Mouse (Mus musculus) left cerebral cortex, adult 6 months (tissue): ENCODE measurements around the gene Fam43a. TPM values are rescaled to one million over a fixed set of nuclear protein-coding genes. Genes with fewer than 3 reads are reported as not detected.

ENCODE experiments used
- long read RNA-seq, 2 experiments: library from polyadenylated mRNA; unstranded; transcript quantifications; one replicate each; pipeline ENCODE4 v2.0.0; 2019 to 2020
- polyA plus RNA-seq: library from polyadenylated mRNA; unstranded; fragments of <200 nt; fragmentation: Nextera tagmentation; gene quantifications from 2 replicates; pipeline ENCODE4 v1.2.3, GENCODE M21; 2021

Gene Fam43a
- polyA plus RNA-seq: 6.4 and 6.8 TPM in 2 replicates
- long read RNA-seq, experiment 1, transcript Fam43a-201 (1 exons, 3,075 nt): major isoform, 67 of 73 reads
- long read RNA-seq, experiment 1, partial matches to known transcripts: 0 of 73 reads
- long read RNA-seq, experiment 1, other reads (novel, unspliced or antisense): 6 of 73 reads
- long read RNA-seq, experiment 2, partial matches to known transcripts: 0 of 5 reads
- long read RNA-seq, experiment 2, other reads (novel, unspliced or antisense): 2 of 5 reads

GRCm38 (mm10) chr16:30599491-30600268 lies at the start of gene Fam43a:
Gene Fam43a, plus strand, starts transcription at chr16:30599723.

GRCm38 (mm10) chr16:30550748-30551192 lies 48.8 kb upstream of the Fam43a start, which contains the start of gene Tmem44:
Gene Tmem44, minus strand, starts transcription at chr16:30550842.

GRCm38 (mm10) chr16:30587494-30588327 lies 11.8 kb upstream of the Fam43a start, which contains the start of gene Lsg1:
Gene Lsg1, minus strand, starts transcription at chr16:30587592.

Other genes starting within 250 kb of the Fam43a start
- 2.7 and 3.4 TPM in 2 replicates for gene Atp13a3, start 193.7 kb upstream of the Fam43a start, polyA plus RNA-seq
- 19.5 and 24.5 TPM in 2 replicates for gene Tmem44, start 48.9 kb upstream of the Fam43a start, polyA plus RNA-seq
- gene Lsg1, start 12.1 kb upstream of the Fam43a start, polyA plus RNA-seq: 8.5 and 16.2 TPM in 2 replicates